Mouse (Mus musculus) intestine, embryonic 16.5 days (tissue): ENCODE measurements at regions not wholly inside any gene's neighbourhood (a gene's known extent, or its start where the extent isn't known, plus 50 kb on each side); places are given as distances from the start of the nearest gene placed in this dataset.
A peak's percentile ranks its signal among the peaks of the same experiment; 100 is the strongest.

Source experiments
- ATAC-seq: fragments of 200-750 bp; cut with Nextera tagmentation; 2 replicates; pipeline ENCODE4 v1.8.0; 2017; ENCODE audit warnings: moderate TSS enrichment, moderate library complexity
- H3K27ac ChIP-seq: fragments of 300-500 bp; sonication (generic); 2 replicates; pipeline ENCODE4 v1.5.1; 2014; ENCODE audit warnings: mild to moderate bottlenecking, low read length
- H3K27me3 ChIP-seq: fragments of 300-500 bp; sonication (generic); replicated peaks from 2 replicates; pipeline ENCODE4 v1.6.1; 2014; ENCODE audit warnings: low read length, control low read depth, mixed read lengths; ENCODE audit not compliant: control insufficient read depth, insufficient read depth
- H3K36me3 ChIP-seq: fragments of 300-500 bp; sonication (generic); 2 replicates; pipeline ENCODE4 v1.6.1; 2014; ENCODE audit warnings: low read length, control low read depth; ENCODE audit not compliant: control insufficient read depth, insufficient read depth
- H3K4me1 ChIP-seq: fragments of 300-500 bp; sonication (generic); 2 replicates; pipeline ENCODE4 v1.6.1; 2014; ENCODE audit warnings: low read length, control low read depth, mixed read lengths; ENCODE audit not compliant: control insufficient read depth, insufficient read depth
- H3K4me2 ChIP-seq: fragments of 300-500 bp; sonication (generic); 2 replicates; pipeline ENCODE4 v1.6.1; 2014; ENCODE audit warnings: low read depth, low read length, control low read depth
- H3K4me3 ChIP-seq: fragments of 300-500 bp; sonication (generic); 2 replicates; pipeline ENCODE4 v1.5.1; 2014; ENCODE audit warnings: mild to moderate bottlenecking, low read length
- H3K9ac ChIP-seq: fragments of 300-500 bp; sonication (generic); 2 replicates; pipeline ENCODE4 v1.6.1; 2014; ENCODE audit warnings: low read depth, low read length
- H3K9me3 ChIP-seq: fragments of 300-500 bp; sonication (generic); 2 replicates; pipeline ENCODE4 v1.6.1; 2016; ENCODE audit warnings: low read length, control low read depth; ENCODE audit not compliant: control insufficient read depth
- WGBS: fragments of 180-500 bp; shearing (Covaris S2); extraction: QIAGEN DNeasy Blood & Tissue Kit; methylation state at CpG from one replicate; pipeline ENCODE4 v1.1.7; 2014; 5-methylcytosine and 5-hydroxymethylcytosine counted together

DNA sequence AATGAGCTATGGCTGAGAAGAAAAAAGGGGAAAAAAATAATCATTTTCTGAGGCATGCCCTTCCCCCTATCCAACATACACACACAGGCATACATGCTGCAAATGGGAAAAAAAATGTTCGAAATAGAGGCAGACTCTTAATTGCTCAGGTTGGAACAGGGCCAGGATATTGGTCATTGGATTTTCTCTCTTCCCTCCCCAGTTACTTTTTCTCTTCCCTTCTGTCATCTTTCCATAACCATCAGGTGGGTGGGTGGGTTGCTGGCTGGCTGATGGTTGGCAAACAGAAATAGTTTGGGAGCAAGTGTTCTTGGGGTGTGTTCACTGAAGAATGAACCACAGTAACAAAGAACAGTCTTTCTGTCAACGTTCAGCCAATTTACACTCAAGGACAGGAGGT, 149.3 kb upstream of the Lcorl start:
- no peaks in the 10 kb centered on the region for H3K36me3 ChIP-seq
- H3K27ac ChIP-seq = no peak overlapping the region
- WGBS = 79% methylated on average over 2 of the region's 2 CpGs
- H3K27me3 ChIP-seq = no peaks in the 10 kb centered on the region
- H3K9ac ChIP-seq = no peak overlapping the region
- H3K4me3 ChIP-seq = no peak overlapping the region
- H3K4me2 ChIP-seq = no peak overlapping the region
- H3K4me1 ChIP-seq = no peaks in the 10 kb centered on the region
- ATAC-seq = no peak
- no peaks in the 10 kb centered on the region for H3K9me3 ChIP-seq

DNA sequence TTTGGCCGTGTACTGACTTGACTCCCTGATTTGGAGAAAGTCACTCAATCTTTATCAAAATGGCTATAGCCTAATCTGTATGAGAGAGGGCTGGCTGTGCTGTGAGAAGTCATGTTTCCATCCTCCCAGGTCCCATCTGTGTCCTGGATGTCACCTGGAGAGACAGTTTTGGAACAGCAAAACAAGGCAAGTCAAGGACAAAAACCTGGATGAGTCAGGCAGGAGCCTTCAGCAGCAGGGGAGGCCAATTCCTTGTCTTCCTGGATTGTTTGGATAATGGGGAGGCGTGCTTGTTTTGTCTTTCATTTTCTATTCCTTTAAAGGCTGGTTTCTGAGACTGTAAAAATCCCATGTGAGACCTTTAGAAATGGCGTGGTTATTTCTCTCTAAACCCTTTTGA, 148.8 kb upstream of the Lcorl start:
- no peak for ATAC-seq
- Histone ChIP-seq H3K36me3 (no peaks in the 10 kb centered on the region), H3K27ac (no peak overlapping the region), H3K4me2 (no peak overlapping the region), H3K4me1 (no peaks in the 10 kb centered on the region), H3K4me3 (no peak overlapping the region), H3K9me3 (no peaks in the 10 kb centered on the region), H3K27me3 (no peaks in the 10 kb centered on the region), H3K9ac (no peak overlapping the region)
- 76% methylated on average over 3 of the region's 3 CpGs for WGBS

DNA sequence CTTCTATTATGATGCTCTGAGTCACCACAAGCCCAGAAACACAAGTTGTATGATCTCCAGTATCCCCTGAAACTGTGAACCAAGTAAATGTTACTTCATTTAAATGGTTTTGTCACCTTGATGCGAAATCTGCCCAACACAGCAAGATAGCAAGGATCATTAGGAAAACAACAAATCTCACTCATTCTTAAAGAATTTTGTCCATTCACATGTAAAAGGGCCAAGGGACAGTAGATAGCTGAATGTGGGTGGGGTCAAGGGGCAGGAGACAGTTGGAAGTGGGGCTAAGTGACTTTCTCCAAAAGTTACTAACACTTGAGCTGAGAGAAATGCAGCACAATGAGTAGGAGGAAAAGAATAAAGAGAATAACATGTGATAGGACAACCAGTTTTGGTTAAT, 148.2 kb upstream of the Lcorl start:
- Histone ChIP-seq H3K4me1 (no peaks in the 10 kb centered on the region), H3K36me3 (no peaks in the 10 kb centered on the region), H3K4me2 (no peak overlapping the region), H3K27ac (no peak overlapping the region), H3K27me3 (no peaks in the 10 kb centered on the region), H3K4me3 (no peak overlapping the region), H3K9ac (no peak overlapping the region), H3K9me3 (no peaks in the 10 kb centered on the region)
- WGBS = 92% methylated on average over 1 of the region's 1 CpGs
- no peak for ATAC-seq

DNA sequence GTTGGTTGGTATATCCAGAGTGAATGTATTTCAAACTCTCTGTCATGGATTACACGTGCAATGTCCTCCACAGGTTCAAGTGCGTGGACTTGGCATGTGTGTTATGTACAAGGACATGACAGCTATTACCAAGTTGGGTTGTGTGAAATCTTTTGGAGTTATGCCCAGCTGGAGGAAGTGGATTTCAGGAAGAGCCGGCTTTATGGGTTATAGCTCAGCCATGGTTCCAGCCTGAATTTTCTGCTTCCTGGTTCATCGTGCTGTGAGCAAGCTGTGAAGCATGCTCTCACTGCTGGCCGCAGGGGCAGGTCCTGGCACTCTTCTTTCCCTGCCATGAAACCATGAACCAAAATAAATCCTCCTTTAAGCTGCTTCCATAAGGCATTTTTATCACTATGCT, 144.6 kb upstream of the Lcorl start:
- Histone ChIP-seq H3K9ac (no peak overlapping the region), H3K9me3 (no peaks in the 10 kb centered on the region), H3K4me3 (no peak overlapping the region), H3K27ac (no peak overlapping the region), H3K4me1 (no peaks in the 10 kb centered on the region), H3K36me3 (no peaks in the 10 kb centered on the region), H3K27me3 (no peaks in the 10 kb centered on the region), H3K4me2 (no peak overlapping the region)
- no peak for ATAC-seq
- WGBS = 83% methylated on average over 5 of the region's 5 CpGs

DNA sequence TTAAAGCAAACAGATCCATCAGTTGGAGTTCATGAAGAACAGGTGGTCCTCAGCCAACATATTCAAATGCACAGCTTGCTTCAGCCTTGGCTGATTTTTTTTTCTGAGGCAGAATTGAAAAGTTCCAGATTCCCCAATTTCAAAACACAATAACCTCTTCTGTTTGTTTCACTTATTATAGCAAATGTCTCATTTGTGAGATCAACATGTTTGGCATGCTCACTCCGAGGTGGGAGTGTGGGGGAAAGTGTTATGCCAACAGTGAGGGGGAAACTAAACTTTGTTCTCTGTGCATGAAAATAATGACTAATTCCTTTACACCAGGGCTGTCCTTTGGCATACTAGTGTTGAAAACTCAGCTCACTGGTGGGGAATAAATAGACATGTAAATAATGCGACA, 100.4 kb upstream of the Lcorl start:
- H3K27ac ChIP-seq = no peak overlapping the region

DNA sequence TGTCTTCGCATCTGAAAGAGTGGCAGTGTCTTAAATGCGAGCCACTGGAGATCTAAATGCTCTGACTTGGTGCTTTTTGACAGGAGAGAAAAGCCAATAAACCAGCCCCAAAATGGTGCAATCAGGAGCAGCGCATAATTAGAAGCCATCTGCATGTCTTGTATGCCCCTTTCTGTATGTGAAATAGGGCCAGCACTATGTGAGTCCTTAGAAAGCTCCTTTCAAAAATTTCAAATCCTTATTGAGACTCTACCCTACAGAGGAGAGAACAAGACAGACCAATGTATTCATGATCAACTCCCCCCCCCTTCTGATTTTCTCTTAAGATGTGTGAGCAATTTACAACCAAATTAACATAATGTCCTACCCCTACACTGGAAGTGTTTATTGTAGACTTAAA, 86.6 kb upstream of the Lcorl start:
- H3K9me3 ChIP-seq = no peaks in the 10 kb centered on the region
- no peak overlapping the region for H3K4me2 ChIP-seq
- H3K36me3 ChIP-seq = no peaks in the 10 kb centered on the region
- no peaks in the 10 kb centered on the region for H3K27me3 ChIP-seq
- no peak for ATAC-seq
- H3K9ac ChIP-seq = no peak overlapping the region
- H3K4me1 ChIP-seq = no peaks in the 10 kb centered on the region
- H3K4me3 ChIP-seq = no peak overlapping the region
- 87% methylated on average over 3 of the region's 3 CpGs for WGBS
- H3K27ac ChIP-seq = no peak overlapping the region

More for the DNA sequence above, 100.4 kb upstream of the Lcorl start:
- WGBS = 72% methylated on average over 2 of the region's 2 CpGs
- no peak for ATAC-seq
- Histone ChIP-seq H3K4me2 (no peak overlapping the region), H3K9ac (no peak overlapping the region), H3K27me3 (no peaks in the 10 kb centered on the region), H3K4me3 (no peak overlapping the region), H3K9me3 (no peaks in the 10 kb centered on the region), H3K4me1 (no peaks in the 10 kb centered on the region), H3K36me3 (no peaks in the 10 kb centered on the region)

DNA sequence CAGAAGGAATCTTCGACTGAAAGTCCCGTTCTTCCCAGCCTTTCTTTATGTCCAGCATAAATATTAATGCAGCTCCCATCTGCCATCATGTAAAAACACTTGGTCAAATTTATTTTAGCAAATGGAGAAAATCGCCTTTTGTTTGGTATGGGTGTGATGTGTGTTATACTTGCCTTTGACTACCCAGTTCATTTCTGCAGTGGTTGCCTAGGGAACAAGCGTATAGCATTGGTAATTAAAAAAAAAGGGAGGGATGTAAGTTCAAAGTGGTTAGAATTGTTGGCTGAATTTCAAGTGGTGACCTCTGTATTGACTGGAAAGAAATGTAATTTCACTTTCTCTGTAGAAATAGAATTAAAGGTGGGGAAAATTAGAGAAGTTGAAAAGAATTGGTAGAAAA, 75.6 kb upstream of the Lcorl start:
- ATAC-seq = no peak
- H3K27ac ChIP-seq = no peak overlapping the region
- 78% methylated on average over 4 of the region's 4 CpGs for WGBS
- H3K9me3 ChIP-seq = no peaks in the 10 kb centered on the region
- no peaks in the 10 kb centered on the region for H3K27me3 ChIP-seq
- no peaks in the 10 kb centered on the region for H3K4me1 ChIP-seq
- no peak overlapping the region for H3K4me2 ChIP-seq
- no peaks in the 10 kb centered on the region for H3K36me3 ChIP-seq
- no peak overlapping the region for H3K9ac ChIP-seq
- no peak overlapping the region for H3K4me3 ChIP-seq

DNA sequence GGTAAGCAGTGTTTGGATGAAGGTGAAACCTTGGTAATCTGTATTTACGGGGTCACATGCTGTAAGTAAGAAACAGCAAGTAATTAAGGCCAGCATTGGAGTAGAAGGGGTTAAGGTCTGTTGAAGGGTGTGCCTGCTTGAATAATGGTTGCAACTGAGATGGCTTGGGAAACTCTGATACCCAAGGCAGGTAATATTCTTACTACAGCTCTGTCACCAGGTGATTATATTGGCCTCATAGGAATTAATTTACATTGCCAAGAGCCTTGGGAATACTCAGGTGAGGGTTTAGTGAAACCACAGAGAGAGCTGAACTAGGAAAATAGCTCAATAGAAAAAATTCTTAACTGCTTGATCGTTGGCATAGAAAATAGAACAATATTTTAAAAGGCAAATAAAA, 73.8 kb upstream of the Lcorl start:
- Histone ChIP-seq H3K4me2 (no peak overlapping the region), H3K36me3 (no peaks in the 10 kb centered on the region), H3K9ac (no peak overlapping the region), H3K9me3 (no peaks in the 10 kb centered on the region), H3K4me3 (no peak overlapping the region), H3K27ac (no peak overlapping the region), H3K4me1 (no peaks in the 10 kb centered on the region), H3K27me3 (no peaks in the 10 kb centered on the region)
- 73% methylated on average over 2 of the region's 2 CpGs for WGBS
- no peak for ATAC-seq

DNA sequence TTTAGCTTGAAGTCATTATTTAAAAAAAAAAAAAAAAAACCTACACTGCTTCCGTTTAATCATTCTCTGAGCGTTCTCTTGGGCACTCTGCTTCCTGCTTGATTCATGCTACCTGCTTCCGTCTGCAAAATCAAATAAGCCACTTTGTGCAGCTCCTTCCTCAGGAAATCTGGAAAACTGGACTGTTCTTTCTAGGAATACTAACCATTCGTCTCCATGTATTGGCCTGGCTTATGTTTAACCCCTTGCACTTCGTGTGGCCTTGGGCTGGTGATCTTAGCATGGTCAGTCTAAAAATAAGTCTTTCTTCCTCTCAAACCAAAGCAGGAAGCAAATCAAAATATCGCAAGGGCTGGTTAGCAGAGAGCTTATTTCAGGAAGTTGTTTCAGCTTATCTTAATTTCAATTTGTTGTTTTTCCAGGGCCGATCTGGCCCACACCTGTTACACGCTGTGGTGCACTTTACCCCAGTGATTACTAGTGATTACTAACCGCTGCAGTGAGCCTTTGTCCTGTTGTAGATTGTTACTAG, 68.5 kb upstream of the Lcorl start:
- H3K4me2 ChIP-seq = no peak overlapping the region

DNA sequence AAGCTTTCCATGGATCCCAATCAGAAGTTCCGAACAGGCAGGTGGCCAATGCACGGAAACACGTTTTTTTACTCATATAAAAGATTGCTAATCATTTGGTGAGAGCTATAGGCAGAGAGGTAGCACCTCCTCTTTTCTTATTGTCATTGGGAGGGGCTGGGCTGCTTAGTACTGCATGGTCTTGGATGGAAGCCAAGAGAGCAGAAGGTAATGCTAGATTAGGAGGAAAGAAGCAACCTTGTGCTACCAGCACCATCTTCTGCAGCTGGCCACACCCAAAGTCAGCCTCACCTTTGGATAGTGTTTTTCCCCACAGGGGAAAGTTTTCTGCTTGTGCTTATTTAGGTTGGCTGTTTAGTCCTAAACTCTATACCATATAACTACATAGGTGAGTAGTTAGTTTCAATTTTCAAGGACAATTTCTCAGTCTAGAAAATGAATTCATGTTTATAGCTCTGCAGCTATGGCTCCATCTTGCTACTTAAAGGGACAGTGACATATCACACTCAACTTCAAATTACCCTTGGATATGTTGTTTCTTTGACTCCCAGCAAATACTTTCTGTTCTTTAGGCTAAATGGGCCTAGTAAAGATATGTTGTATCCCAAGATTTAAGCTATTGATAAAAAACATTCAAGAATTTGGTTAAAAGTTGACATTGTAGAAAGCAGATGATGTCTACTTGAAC, 66.6 kb upstream of the Lcorl start:
- Histone ChIP-seq H3K4me1 (no peaks in the 10 kb centered on the region), H3K9ac (no peak overlapping the region), H3K4me2 (no peak overlapping the region), H3K27ac (no peak overlapping the region), H3K4me3 (no peak overlapping the region), H3K27me3 (no peaks in the 10 kb centered on the region), H3K36me3 (no peaks in the 10 kb centered on the region), H3K9me3 (no peaks in the 10 kb centered on the region)
- WGBS = 63% methylated on average over 3 of the region's 3 CpGs
- peak; percentile 78 for ATAC-seq

More for the DNA sequence above, 68.5 kb upstream of the Lcorl start:
- H3K9ac ChIP-seq = no peak overlapping the region
- no peaks in the 10 kb centered on the region for H3K9me3 ChIP-seq
- no peak overlapping the region for H3K4me3 ChIP-seq
- peak; percentile 92 for ATAC-seq
- H3K4me1 ChIP-seq = no peaks in the 10 kb centered on the region
- no peaks in the 10 kb centered on the region for H3K36me3 ChIP-seq
- 44% methylated on average over 9 of the region's 9 CpGs for WGBS
- H3K27me3 ChIP-seq = no peaks in the 10 kb centered on the region
- H3K27ac ChIP-seq = peak overlapping the region; percentile 91
